10 mouse cellular contexts compared by ENCODE assay signal in the genomic region with DNA sequence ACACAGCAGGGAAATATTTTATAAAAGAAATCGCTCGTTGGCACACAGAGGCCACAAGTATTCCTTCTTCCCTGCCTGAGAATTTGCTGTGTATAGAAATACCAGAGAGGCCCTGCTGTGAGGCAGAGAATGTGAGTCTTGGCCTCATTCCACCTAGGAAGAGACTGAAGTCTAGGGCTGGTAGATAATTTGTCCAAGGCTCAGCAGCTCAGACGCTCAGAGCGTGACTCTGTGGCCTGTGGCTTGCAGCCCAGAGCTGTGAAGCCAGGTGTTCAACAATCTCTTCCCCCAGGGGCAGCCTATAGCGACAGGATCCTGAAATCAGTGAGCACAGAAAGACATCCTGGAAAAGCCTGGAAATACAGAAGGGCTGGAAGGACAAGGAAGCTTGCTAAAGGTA. TPM values are rescaled to one million over a fixed set of nuclear protein-coding genes. Genes with fewer than 3 reads are reported as not detected.
DNase-seq lines count a peak whose midpoint lies in the region; ATAC-seq and TF ChIP-seq lines count a peak whose summit lies in the region.
"Had no signal": no experiment of that assay in that cellular context is flagged by ENCODE, and none has a peak within 500 bp of the region (broad histone marks: within the 10 kb centered on the region; RNA-seq: fewer than 3 reads in every experiment).

No protein-coding gene starts in this region.

- H3K36me3 ChIP-seq in heart, postnatal 0 days (replicated peaks; ENCODE audit: control insufficient read depth, insufficient read depth, low read length): no peaks in the 10 kb centered on the region
- no peaks in the 10 kb centered on the region for H3K36me3 ChIP-seq in kidney, embryonic 15.5 days
- no peaks in the 10 kb centered on the region for H3K36me3 ChIP-seq in liver, embryonic 11.5 days (ENCODE audit: control insufficient read depth, insufficient read depth, low read length)

- DNase-seq in heart, postnatal 0 days (ENCODE audit: low spot score): peak; percentile 52
- no peak for DNase-seq in heart, postnatal 14 days
- peak; percentile 93 for DNase-seq in Muller cell, postnatal 12 days (ENCODE audit: inconsistent ontology term)
- peak; percentile 5 for DNase-seq in R1 (ENCODE audit: low read depth, low spot score)
- DNase-seq in liver, embryonic 11.5 days (ENCODE audit: low spot score): no peak
- no peak for DNase-seq in right cerebral cortex, postnatal 36 days (ENCODE audit: low spot score in 2 of 2)

- H3K4me1 ChIP-seq in heart, postnatal 0 days (ENCODE audit: control insufficient read depth, insufficient read depth): no peaks in the 10 kb centered on the region
- peaks cover 5% of the 10 kb centered on the region; the same call in 1 of the 2 replicates for H3K4me1 ChIP-seq in kidney, embryonic 15.5 days
- H3K4me1 ChIP-seq in liver, embryonic 11.5 days (replicated peaks; ENCODE audit: control insufficient read depth, insufficient read depth, low read length): no peaks in the 10 kb centered on the region

- H3K4me3 ChIP-seq in heart, postnatal 0 days (ENCODE audit: low read depth, low read length): no peak overlapping the region
- no peak overlapping the region for H3K4me3 ChIP-seq in kidney, embryonic 15.5 days (replicated peaks)
- H3K4me3 ChIP-seq in liver, embryonic 11.5 days (ENCODE audit: low read depth, low read length): no peak overlapping the region

- no peak overlapping the region for H3K9ac ChIP-seq in heart, postnatal 0 days (replicated peaks; ENCODE audit: low read depth, low read length)
- H3K9ac ChIP-seq in kidney, embryonic 15.5 days: no peak overlapping the region
- no peak overlapping the region for H3K9ac ChIP-seq in liver, embryonic 11.5 days (ENCODE audit: low read depth, low read length)

- no peak for TF ChIP-seq EP300 in heart, postnatal 0 days (IDR thresholded peaks at IDR 0.05; ENCODE audit: low read depth)

- no peak for TF ChIP-seq CTCF in heart, postnatal 0 days (IDR thresholded peaks at IDR 0.05; ENCODE audit: low read depth)

- no peak overlapping the region for H3K27ac ChIP-seq in heart, postnatal 0 days (ENCODE audit: low read depth)
- no peak overlapping the region for H3K27ac ChIP-seq in kidney, embryonic 15.5 days
- H3K27ac ChIP-seq in liver, embryonic 11.5 days (ENCODE audit: low read depth, low read length): no peak overlapping the region

- H3K9me3 ChIP-seq in heart, postnatal 0 days (replicated peaks; ENCODE audit: control insufficient read depth, low read length): no peaks in the 10 kb centered on the region
- H3K9me3 ChIP-seq in kidney, embryonic 15.5 days (replicated peaks): no peaks in the 10 kb centered on the region
- no peaks in the 10 kb centered on the region for H3K9me3 ChIP-seq in liver, embryonic 11.5 days (ENCODE audit: control insufficient read depth, low read length)

- WGBS in heart, postnatal 0 days: 10% methylated on average over 5 of the region's 5 CpGs
- 40% methylated on average over 5 of the region's 5 CpGs for WGBS in kidney, embryonic 15.5 days
- WGBS in liver, embryonic 11.5 days: 67% methylated on average over 5 of the region's 5 CpGs

- intact Hi-C loops in heart, postnatal 14 days (cut with DNase I): no loop called here

- H3K4me2 ChIP-seq in heart, postnatal 0 days (ENCODE audit: low read depth, low read length): no peak overlapping the region
- no peak overlapping the region for H3K4me2 ChIP-seq in kidney, embryonic 15.5 days
- no peak overlapping the region for H3K4me2 ChIP-seq in liver, embryonic 11.5 days

- H3K27me3 ChIP-seq in heart, postnatal 0 days (ENCODE audit: control insufficient read depth, insufficient read depth, low read length): no peaks in the 10 kb centered on the region
- H3K27me3 ChIP-seq in kidney, embryonic 15.5 days: no peaks in the 10 kb centered on the region
- no peaks in the 10 kb centered on the region for H3K27me3 ChIP-seq in liver, embryonic 11.5 days (replicated peaks; ENCODE audit: control insufficient read depth, insufficient read depth, low read length)

- peak; percentile 57; the same call in 1 of the 2 replicates for ATAC-seq in heart, postnatal 0 days (ENCODE audit: insufficient read depth, low read depth)
- ATAC-seq in kidney, embryonic 15.5 days (replicated peaks; ENCODE audit: low FRiP score): 0 out of 2 replicates have a peak, but pooled peaks have one; percentile 43
- no peak for ATAC-seq in liver, embryonic 11.5 days (replicated peaks; ENCODE audit: low FRiP score)

RNA-seq across cellular contexts. Expression of gene Tmco5, which starts 26.2 kb away (rescaled TPM):
- not detected in 2 replicates for total RNA-seq in heart, postnatal 0 days (2014; rRNA removed; ENCODE audit: low replicate concordance)
- polyA plus RNA-seq in heart, postnatal 0 days (2015; fragmentation: Nextera tagmentation; extraction: Ambion mirVana): not detected in 2 replicates
- not detected for total RNA-seq in heart, postnatal 14 days (2021)
- not detected in 2 replicates for polyA plus RNA-seq in kidney, embryonic 15.5 days (2015; fragmentation: Nextera tagmentation; extraction: Ambion mirVana)
- not detected in 2 replicates for polyA plus RNA-seq in liver, embryonic 11.5 days (2014; fragmentation: Nextera tagmentation; extraction: Ambion mirVana)
- total RNA-seq: gastrocnemius, postnatal 4 days; megakaryocyte progenitor cell, adult 5-6 weeks; MEL had no signal

Comparison
In these comparisons a context has a peak if more than half of its experiments do, and no peak if none do; other contexts are left out.
1. DNase-seq: peak in heart, postnatal 0 days (single experiment), Muller cell, postnatal 12 days (single experiment) and R1 (single experiment); none in heart, postnatal 14 days (0 of 2), liver, embryonic 11.5 days (single experiment) and right cerebral cortex, postnatal 36 days (0 of 2).